Mouse (Mus musculus) frontal cortex, adult (tissue): ENCODE data around the gene Tuba4a.
A peak's percentile ranks its signal among the peaks of the same experiment; 100 is the strongest.

ENCODE experiments used
- ATAC-seq: cut with Nextera tagmentation; 2 replicates; pipeline ENCODE4 v1.9.2; 2017; ENCODE audit warnings: mild to moderate bottlenecking, moderate library complexity, mixed read lengths; ENCODE audit not compliant: low TSS enrichment

Tuba4a gene

DNA sequence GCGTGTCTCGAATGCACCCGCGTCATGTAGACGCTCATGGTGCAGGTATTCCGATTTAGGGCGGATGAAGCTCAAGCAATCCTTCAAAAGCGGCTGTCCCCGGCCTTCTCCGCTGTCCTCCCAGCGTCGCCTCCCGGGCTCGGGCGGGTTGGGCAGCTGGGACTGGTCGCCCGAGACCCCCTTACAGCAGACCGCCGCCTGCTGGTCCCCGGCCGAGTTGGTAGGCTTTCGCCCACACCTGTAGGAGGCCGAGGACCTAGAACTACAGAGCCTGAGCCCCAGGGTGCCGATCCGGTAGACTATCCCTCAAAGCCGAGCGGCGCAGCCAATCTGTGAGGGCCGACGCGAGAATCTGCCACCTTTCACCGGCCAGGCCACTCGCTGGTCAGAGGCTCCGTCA lies at the start of gene Tuba4a:
TSS of gene Tuba4a (minus strand) at position 335 of the 400 bp plus-strand sequence.
- peak; percentile 28 for ATAC-seq

DNA sequence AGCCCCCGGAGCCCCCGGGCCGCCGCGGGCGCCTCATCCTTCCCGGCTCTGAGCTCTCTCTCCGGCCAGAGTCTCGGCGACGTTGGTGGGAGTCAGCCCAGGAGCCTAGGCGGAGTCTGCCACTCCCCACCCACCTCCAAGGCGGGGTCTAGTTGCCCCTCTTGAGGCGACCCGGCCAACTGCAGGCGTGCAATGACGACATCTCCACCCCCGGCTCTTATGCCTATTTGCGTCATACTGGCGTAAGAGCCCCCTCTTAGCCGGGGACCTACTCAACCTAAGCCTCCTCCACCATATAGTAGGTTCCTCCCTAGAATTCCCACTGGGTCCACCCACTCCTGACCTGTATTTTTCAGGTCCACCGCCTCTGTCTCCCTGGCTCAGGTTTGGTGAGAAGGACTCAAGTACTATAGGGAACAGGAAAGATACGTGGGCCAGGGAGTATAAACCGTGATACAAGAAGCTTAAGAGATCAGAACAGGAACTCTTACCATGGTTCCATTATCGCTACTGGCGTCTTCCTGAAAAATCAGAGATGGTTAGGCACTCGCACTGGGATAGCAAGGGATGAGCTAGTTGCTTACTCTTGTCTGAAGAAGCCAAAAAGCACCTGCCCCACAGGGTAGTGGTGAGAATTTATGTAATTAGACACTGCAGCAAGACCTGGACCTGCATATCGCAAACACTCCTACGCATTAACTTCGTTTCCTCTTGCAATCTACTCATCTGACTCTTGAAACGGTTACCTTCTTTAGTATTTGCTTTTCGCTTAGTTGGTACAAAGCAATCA lies 44.6 kb upstream of the Tuba4a start, which contains the start of gene Ptprn:
TSS of gene Ptprn (minus strand) at position 412 of the 790 bp plus-strand sequence.
- ATAC-seq, result peak; percentile 76

- ATAC-seq, result peak; percentile 49
Observed at GRCm38 (mm10) chr1:75262969-75263951, 43.6 kb upstream of the Tuba4a start.

GRCm38 (mm10) chr1:75261278-75261677 lies 41.6 kb upstream of the Tuba4a start:
- ATAC-seq, result no peak

DNA sequence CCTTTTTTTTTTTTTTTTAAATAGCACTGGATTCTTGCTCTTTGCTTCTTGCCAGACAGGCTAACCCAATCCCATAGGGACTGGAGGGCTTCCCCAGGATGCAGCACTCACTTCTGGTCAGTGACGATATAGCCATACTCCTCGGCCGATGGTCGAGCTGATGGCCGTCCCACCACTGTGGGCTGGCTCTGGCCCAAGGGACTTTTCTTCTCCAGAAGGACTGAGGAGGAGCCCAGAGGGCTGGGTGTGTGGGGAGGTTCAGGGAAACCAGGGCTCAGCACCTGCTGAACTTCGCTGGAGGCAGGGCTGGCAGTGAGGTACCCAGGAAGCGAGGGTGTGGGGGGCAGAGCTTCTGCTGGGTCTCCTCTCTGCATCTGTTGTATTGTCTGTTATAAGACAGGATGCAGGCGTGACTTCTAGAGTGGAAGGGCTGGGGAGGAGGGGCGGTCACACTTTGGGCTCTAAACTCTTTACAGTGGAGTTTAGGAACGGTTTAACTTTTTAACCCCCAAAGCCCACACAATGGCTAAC lies 35.9 kb upstream of the Tuba4a start:
- no peak for ATAC-seq

GRCm38 (mm10) chr1:75254625-75255013 lies 35.0 kb upstream of the Tuba4a start:
- ATAC-seq, result peak; percentile 15; the same call in 1 of the 2 replicates

DNA sequence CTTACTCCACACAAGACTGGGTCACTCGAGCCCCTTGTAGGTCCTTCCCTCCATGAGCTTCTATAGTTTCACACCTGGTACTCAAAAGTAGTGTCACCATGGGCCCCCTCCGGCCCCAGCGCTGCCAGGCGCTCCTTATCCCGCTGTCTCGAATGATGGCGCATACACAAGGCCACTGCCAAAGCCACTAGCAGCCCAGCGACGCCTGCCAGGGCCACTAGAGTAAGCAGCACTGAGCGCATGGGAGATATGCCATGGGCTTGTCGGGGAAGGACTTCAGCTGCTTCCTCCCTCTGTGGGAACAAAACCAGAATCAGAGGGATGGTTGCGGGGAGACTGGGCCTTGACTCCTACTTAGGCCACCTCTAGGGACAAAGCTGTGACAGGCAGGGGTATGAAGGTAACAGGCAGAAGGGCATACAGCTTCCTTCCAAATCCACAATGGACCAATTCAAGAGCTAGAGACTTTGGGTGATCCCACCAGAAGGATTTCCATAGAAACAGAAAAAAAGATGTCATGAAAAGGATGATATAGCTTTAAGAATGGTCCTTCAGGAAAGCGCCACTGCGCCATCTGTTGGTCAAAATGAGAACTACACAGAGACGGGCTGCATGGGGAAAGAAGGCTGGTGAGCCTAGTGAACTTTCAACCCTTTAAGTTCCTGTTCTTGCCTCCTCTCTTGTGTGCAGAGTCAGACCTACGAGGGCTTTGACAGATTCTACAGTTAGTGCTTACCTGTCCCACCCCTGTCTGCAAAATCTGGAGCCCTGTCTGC lies 34.4 kb upstream of the Tuba4a start:
- ATAC-seq, result peak; percentile 15; the same call in 1 of the 2 replicates

DNA sequence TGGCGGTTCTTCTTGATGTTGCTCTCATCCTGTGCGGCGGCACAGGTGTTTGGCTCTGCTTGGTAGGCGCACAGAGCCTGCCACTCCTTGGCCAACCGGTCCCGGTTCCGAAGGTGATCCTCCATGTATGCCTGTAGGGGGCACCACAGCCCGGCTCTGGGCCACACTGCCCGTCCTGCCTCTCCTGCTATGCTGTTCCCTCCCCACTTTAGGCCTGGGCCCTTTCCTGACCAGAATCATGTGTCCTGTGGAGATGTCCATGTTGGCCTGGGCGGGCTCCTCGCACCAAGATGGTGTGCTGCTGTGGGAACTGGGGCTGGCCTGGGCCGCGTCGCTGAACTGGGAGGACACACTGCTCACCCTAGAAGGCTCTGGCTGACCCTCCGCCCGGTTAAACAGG lies 33.4 kb upstream of the Tuba4a start:
- no peak for ATAC-seq

- ATAC-seq, result no peak
Observed at GRCm38 (mm10) chr1:75252308-75252707, 32.6 kb upstream of the Tuba4a start.

- peak; percentile 10; the same call in 1 of the 2 replicates for ATAC-seq
Observed at GRCm38 (mm10) chr1:75251112-75251970, 31.7 kb upstream of the Tuba4a start.

DNA sequence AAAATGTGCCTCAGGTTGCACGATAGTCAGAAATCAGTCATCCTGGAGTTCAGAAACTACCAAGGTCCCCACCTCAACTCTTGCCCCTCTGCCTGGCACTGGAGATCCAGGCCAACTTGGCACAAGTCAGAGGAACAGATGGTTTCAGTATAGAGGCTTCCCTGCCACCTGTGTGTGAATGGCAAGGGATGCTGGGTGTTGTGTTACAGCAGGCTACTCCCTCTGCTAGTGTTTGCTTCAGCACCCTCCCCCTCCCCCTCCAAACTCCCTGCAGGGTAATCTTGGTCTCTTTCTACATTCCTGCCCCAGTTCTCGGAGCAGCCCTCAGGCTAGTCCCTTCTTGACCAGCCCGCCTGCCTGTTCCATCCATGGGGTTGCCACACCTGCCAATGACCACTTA lies 30.8 kb upstream of the Tuba4a start:
- ATAC-seq, result no peak

GRCm38 (mm10) chr1:75248041-75248772 lies 28.5 kb upstream of the Tuba4a start:
- peak; percentile 13 for ATAC-seq

GRCm38 (mm10) chr1:75247071-75247930 lies 27.6 kb upstream of the Tuba4a start:
- no peak for ATAC-seq

DNA sequence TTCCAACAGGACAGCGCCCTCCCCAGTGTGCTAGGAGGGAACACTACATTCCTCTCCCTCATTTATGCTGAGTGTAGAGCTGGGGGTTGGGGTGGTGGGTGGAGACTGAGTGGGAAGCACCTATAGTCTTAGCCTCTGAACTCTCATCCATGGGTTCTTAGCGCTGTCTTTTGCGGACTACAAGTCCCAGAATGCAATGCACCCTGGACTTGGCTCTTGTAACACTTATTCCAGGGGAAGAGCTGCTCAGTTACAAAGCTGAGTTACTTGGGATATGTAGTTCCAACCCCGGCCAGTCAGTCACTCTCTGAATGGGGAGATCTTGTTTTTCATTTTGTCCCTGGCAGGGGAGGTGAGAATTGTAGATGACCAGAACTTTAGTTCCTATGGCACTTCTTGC lies 25.2 kb upstream of the Tuba4a start:
- ATAC-seq, result peak; percentile 73

DNA sequence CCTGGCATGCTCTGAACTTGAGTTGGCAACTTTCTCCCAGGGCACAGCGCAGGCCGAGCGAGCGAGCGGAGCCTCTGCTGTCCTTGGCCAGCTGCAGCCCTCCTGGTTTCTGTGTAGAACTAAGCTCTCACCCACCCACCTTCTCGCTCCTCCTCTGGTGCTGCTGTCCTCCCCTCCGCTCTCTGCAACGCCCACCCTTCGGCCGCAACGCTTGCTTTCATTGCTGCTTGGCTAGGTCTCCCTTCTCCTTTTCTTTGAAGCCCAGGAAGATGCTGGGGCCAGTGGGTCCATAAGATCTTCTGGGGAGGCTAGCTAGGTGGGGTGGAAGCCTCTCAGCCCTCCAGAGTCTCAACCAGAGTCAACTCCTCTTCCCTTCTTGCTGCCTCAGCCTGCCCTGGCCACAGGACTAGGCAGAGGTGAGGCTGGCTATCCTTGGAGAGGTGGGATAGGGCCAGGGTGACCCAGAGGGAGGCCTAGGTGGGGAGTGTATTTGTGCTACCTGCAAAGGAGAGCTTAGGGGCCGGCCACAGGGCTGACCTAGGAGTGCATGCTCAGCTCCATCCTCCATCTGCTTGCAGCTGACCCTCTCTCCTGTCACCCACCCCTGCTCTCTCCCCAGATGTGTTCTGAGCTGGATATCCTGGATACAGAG lies 24.6 kb upstream of the Tuba4a start:
- peak; percentile 20 for ATAC-seq

GRCm38 (mm10) chr1:75243411-75243810 lies 23.7 kb upstream of the Tuba4a start:
- ATAC-seq, result no peak

- ATAC-seq, result peak; percentile 18; the same call in 1 of the 2 replicates
Observed at GRCm38 (mm10) chr1:75239591-75239990, 19.9 kb upstream of the Tuba4a start.
